Mouse (Mus musculus) forebrain, embryonic 14.5 days (tissue): ENCODE measurements around the gene Naif1. TPM values are rescaled to one million over a fixed set of nuclear protein-coding genes. Genes with fewer than 3 reads are reported as not detected.
"Not testable (repeated sequence)": the region's sequence is repeated elsewhere in the genome, so short reads cannot be mapped to it uniquely, and the experiment has no call there.

Source experiments
- ATAC-seq: fragments of 200-750 bp; cut with Nextera tagmentation; 2 replicates; pipeline ENCODE4 v1.8.0; 2017; ENCODE audit warnings: mild to moderate bottlenecking, moderate library complexity
- DNase-seq: peaks from one replicate; pipeline ENCODE4 v3.0.0-alpha.2; 2015; ENCODE audit warnings: low spot score
- H3K27ac ChIP-seq: fragments of 300-500 bp; sonication (generic); 2 replicates; pipeline ENCODE4 v1.5.1; 2014; ENCODE audit warnings: low read depth, mild to moderate bottlenecking, control low read depth, low read length, moderate library complexity
- H3K27me3 ChIP-seq: fragments of 300-500 bp; sonication (generic); replicated peaks from 2 replicates; pipeline ENCODE4 v1.6.1; 2014; ENCODE audit warnings: low read length, control low read depth, mixed read lengths; ENCODE audit not compliant: control insufficient read depth, insufficient read depth
- H3K36me3 ChIP-seq: fragments of 300-500 bp; sonication (generic); 2 replicates; pipeline ENCODE4 v1.6.1; 2014; ENCODE audit warnings: low read length, control low read depth; ENCODE audit not compliant: control insufficient read depth, insufficient read depth
- H3K4me1 ChIP-seq: fragments of 300-500 bp; sonication (generic); 2 replicates; pipeline ENCODE4 v1.6.1; 2014; ENCODE audit warnings: antibody characterized with exemption, low read length, control low read depth; ENCODE audit not compliant: control insufficient read depth, insufficient read depth
- H3K4me2 ChIP-seq: fragments of 300-500 bp; sonication (generic); 2 replicates; pipeline ENCODE4 v1.6.1; 2014; ENCODE audit warnings: mild to moderate bottlenecking, control low read depth, low read length
- H3K4me3 ChIP-seq: fragments of 300-500 bp; sonication (generic); 2 replicates; pipeline ENCODE4 v1.5.1; 2014; ENCODE audit warnings: low read depth, low read length, control low read depth
- H3K9ac ChIP-seq: fragments of 300-500 bp; sonication (generic); 2 replicates; pipeline ENCODE4 v1.6.1; 2014; ENCODE audit warnings: mild to moderate bottlenecking, low read length, control low read depth, moderate library complexity
- H3K9me3 ChIP-seq: fragments of 300-500 bp; sonication (generic); replicated peaks from 2 replicates; pipeline ENCODE4 v1.6.1; 2016; ENCODE audit warnings: low read length, control low read depth, mixed read lengths; ENCODE audit not compliant: control insufficient read depth
- WGBS: fragments of 180-500 bp; shearing (Covaris S2); extraction: QIAGEN DNeasy Blood & Tissue Kit; methylation state at CpG from one replicate; pipeline ENCODE4 v1.1.7; 2014; 5-methylcytosine and 5-hydroxymethylcytosine counted together
- polyA plus RNA-seq: library from polyadenylated mRNA; unstranded; fragments of >200 nt; fragmentation: Nextera tagmentation; extraction: Ambion mirVana; gene quantifications from 2 replicates; pipeline ENCODE4 v1.2.1, GENCODE M21; 2014

The Naif1 gene
- polyA plus RNA-seq, 1 experiment from 2014 or later: 5.3 TPM

DNA sequence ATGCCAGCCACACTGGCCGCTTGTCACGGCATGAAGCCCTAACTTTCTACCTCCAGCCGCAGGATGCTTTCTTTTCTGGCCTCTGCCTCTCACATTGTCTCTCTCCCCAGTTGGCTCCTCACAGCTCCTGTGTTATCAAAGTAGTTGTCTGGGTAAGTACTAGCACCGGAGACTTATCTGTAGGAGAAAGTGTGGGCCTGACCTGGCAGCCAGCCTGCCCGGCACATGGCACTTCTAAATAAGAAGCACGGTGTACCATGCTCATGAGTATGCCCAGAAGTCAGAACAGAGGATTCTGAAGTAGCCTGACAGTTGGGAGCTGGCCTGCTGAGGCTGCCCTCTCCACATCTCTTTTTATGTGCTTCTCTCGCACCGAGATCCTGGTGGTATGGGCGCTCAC, 35.9 kb downstream of the Naif1 start:
- 96% methylated on average over 9 of the region's 9 CpGs for WGBS
- H3K4me1 ChIP-seq: no peaks in the 10 kb centered on the region
- no peak overlapping the region for H3K4me2 ChIP-seq
- no peaks in the 10 kb centered on the region for H3K36me3 ChIP-seq
- H3K27me3 ChIP-seq: no peaks in the 10 kb centered on the region
- no peak overlapping the region for H3K9ac ChIP-seq
- DNase-seq (no peak), ATAC-seq (no peak)
- H3K9me3 ChIP-seq: no peaks in the 10 kb centered on the region
- H3K4me3 ChIP-seq: no peak overlapping the region
- no peak overlapping the region for H3K27ac ChIP-seq

DNA sequence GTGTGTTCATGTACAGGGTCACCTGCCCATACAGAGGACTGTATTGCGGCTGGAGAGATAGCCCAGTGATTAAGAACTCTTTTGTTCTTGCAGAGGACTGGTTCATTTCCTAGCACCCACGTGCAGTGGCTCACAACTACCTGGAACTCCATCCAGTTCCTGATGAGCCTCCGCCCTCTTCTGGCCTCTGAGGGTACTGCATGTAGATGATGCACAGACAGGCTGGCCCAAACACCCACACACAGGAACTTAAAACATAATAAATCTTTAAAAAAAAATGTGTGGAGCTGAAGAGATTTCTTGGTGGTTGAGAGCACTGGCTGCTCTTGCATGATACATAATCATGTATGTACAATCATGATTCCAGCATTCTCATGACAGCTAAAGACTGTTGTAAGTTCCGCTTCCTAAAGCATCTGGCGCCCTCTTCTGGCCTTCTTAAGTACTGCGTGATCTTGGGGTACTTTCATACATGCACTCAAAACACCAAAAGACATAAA, 36.9 kb downstream of the Naif1 start:
- Histone ChIP-seq H3K27me3 (no peaks in the 10 kb centered on the region), H3K36me3 (no peaks in the 10 kb centered on the region), H3K9me3 (no peaks in the 10 kb centered on the region), H3K4me2 (no peak overlapping the region), H3K9ac (no peak overlapping the region), H3K4me1 (no peaks in the 10 kb centered on the region), H3K4me3 (no peak overlapping the region), H3K27ac (no peak overlapping the region)
- WGBS: 2% methylated on average over 6 of the region's 6 CpGs
- peak; percentile 69 for ATAC-seq
- DNase-seq: peak; percentile 94

DNA sequence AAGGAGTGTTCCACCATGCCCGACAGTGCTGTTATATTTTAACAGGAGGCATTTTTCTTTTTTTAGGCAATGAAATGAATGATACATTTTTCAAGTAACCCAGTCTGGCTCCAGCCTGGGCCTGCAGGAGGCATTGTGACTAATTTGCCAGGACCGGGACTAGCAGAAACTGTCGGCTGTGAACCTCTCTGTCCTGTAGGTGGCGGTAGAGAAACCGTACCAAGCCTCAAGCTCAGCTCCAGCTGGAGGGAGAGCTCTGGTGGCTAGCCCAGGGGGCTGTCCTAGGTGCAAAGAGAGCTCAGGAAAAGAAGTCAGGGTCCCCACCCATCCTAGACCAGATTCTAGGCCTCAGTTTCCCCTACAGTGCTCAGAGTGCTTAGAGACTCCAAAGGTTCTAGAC, 38.4 kb downstream of the Naif1 start:
- H3K36me3 ChIP-seq: no peaks in the 10 kb centered on the region
- no peaks in the 10 kb centered on the region for H3K9me3 ChIP-seq
- H3K4me1 ChIP-seq: no peaks in the 10 kb centered on the region
- DNase-seq (peak; percentile 92), ATAC-seq (peak; percentile 64)
- no peaks in the 10 kb centered on the region for H3K27me3 ChIP-seq
- no peak overlapping the region for H3K4me2 ChIP-seq
- 4% methylated on average over 5 of the region's 5 CpGs for WGBS
- no peak overlapping the region for H3K9ac ChIP-seq
- no peak overlapping the region for H3K4me3 ChIP-seq
- H3K27ac ChIP-seq: no peak overlapping the region

DNA sequence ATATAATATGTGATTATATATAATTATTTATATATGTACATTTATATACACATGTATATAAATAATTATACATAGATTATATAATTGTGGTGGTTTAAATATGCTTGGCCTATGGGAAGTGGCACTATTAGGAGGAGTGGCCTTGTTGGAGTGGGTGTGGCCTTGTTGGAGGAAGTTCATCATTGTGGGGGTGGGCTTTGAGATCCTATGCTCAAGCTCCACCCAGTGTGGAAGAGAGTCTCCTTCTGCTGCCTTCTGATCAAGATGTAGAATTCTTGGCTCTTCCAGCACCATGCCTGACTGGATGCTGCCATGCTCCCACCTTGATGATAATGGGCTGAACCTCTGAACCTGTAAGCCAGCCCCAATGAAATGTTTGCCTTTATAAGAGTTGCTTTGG, 40.5 kb downstream of the Naif1 start:
- not testable (repeated sequence) for DNase-seq, ATAC-seq, H3K27ac ChIP-seq, H3K27me3 ChIP-seq, H3K9me3 ChIP-seq, H3K4me2 ChIP-seq, H3K4me1 ChIP-seq, H3K4me3 ChIP-seq, H3K9ac ChIP-seq, H3K36me3 ChIP-seq

DNA sequence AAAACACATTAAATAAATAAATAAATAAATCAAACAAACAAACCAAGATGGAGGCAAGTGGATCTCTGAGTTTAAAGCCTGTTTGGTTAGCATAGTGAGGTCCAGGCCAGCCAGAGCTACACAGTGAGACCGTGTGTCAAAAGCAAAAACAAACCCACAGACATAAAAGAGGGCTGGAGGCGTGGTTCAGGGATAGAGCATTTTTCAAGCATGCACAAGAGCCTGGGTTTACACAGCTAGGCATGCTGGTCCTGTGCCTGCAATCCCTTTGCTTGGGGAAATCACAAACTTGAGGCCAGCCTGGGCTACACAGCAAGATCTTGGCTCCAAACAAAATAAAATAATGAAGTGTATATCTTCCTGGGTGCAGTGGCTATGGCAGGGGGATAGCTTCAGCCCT, 42.4 kb downstream of the Naif1 start:
- Histone ChIP-seq H3K27me3 (no peaks in the 10 kb centered on the region), H3K4me2 (no peak overlapping the region), H3K4me3 (no peak overlapping the region), H3K9ac (no peak overlapping the region), H3K4me1 (no peaks in the 10 kb centered on the region), H3K36me3 (no peaks in the 10 kb centered on the region), H3K27ac (no peak overlapping the region), H3K9me3 (no peaks in the 10 kb centered on the region)
- 68% methylated on average over 2 of the region's 2 CpGs for WGBS
- no peak for DNase-seq
- ATAC-seq: no peak

DNA sequence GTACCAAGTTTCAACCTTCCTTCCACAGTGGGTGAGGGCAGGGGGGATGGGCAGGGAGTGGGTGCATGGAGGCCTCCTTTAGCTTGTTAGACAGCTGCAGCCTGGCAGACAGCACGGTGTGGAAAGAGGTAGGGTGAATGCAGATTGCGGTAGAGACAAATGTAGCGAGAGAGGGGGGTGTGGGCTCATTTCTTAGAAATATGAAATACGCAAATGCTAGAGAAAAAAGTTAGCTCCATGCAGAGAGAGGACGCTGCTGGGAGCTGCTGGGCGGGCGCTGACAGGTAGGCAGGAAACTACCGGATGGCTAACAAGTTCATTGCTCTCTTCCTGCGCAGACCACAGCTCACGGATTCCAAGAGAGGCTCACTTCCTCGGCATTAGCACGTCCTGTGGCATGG, 43.0 kb downstream of the Naif1 start:
- Histone ChIP-seq H3K36me3 (no peaks in the 10 kb centered on the region), H3K27ac (no peak overlapping the region), H3K27me3 (no peaks in the 10 kb centered on the region), H3K9me3 (0 out of 2 replicates have a peak, but pooled peaks cover under 1% of the 10 kb centered on the region), H3K4me2 (no peak overlapping the region), H3K4me3 (no peak overlapping the region), H3K4me1 (no peaks in the 10 kb centered on the region), H3K9ac (no peak overlapping the region)
- ATAC-seq (no peak), DNase-seq (no peak)
- WGBS: 79% methylated on average over 12 of the region's 12 CpGs

DNA sequence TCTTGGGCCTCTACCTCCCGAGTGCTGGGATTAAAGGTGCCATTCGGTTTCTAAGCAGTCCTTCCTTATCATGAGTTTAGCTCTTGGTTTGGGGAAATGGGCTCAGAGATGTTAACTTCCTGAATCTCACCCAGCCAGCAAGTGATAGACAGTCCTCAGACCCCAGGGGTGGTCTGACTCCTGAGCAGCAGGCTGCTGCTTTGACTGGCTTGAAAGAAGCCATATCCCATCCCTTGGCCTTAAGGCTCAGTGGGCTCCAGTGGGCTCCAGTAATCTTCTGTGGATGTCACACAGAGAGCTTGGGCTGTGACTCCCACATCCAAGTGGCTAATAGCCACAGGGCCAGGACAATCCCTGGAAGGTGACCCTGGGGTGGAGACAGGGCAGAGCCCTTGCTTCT, 44.3 kb downstream of the Naif1 start:
- no peaks in the 10 kb centered on the region for H3K27me3 ChIP-seq
- H3K9me3 ChIP-seq: 0 out of 2 replicates have a peak, but pooled peaks cover 6% of the 10 kb centered on the region
- H3K27ac ChIP-seq: no peak overlapping the region
- DNase-seq: no peak
- no peaks in the 10 kb centered on the region for H3K4me1 ChIP-seq
- no peak for ATAC-seq
- 72% methylated on average over 2 of the region's 2 CpGs for WGBS
- no peaks in the 10 kb centered on the region for H3K36me3 ChIP-seq
- no peak overlapping the region for H3K9ac ChIP-seq
- no peak overlapping the region for H3K4me2 ChIP-seq
- H3K4me3 ChIP-seq: no peak overlapping the region

DNA sequence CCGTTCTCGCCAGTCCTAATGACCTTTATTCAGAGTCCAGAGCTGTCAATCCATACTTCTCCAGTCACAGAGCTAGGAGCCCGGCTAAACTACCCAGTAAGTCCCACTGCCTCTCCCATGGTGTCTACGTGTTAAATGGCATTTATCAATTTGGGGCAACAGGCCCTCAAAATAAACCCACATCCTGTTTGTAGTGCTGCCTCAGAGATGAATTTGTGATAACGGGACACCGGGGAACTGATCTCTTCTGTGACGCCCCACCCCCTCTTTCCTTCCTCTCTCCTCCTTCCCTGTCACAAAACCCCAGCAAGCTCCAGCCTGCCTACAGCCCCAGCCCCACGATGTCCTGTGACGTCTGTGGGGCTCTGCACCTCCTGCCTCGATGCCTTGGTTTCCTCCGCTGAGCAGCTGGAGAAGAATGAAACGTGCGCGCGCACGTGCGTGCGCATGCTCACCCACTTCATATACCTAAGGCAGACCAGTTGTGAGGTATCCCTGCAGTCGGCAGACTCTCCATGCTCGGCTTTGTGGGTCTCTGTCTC, 45.0 kb downstream of the Naif1 start:
- no peak for ATAC-seq
- Histone ChIP-seq H3K4me1 (no peaks in the 10 kb centered on the region), H3K27ac (no peak overlapping the region), H3K27me3 (no peaks in the 10 kb centered on the region), H3K4me2 (no peak overlapping the region), H3K4me3 (no peak overlapping the region), H3K9ac (no peak overlapping the region), H3K36me3 (no peaks in the 10 kb centered on the region), H3K9me3 (0 out of 2 replicates have a peak, but pooled peaks cover 6% of the 10 kb centered on the region)
- no peak for DNase-seq
- WGBS: 83% methylated on average over 20 of the region's 20 CpGs

DNA sequence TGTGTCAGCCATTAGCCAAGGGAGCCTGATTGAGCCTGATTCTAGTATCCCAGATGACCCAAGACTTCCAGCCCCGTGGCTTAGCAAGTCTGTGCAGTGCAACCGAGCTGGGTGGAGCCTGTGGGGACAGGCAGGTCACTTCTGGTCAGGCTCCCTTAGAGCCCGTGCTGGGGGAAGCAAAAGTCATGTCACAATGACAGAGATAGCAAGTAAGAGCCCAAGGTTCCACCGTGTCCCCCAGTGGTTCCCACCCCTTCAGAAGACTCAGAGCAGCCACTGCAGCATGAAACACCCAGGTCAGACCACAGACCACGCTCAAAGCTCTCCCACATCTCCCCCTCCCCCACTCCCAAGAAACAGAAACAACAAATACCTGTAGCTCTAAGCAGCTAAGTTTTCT, 45.9 kb downstream of the Naif1 start:
- Histone ChIP-seq H3K9ac (no peak overlapping the region), H3K36me3 (no peaks in the 10 kb centered on the region), H3K4me3 (no peak overlapping the region), H3K9me3 (0 out of 2 replicates have a peak, but pooled peaks cover 6% of the 10 kb centered on the region), H3K27me3 (no peaks in the 10 kb centered on the region), H3K27ac (no peak overlapping the region), H3K4me2 (no peak overlapping the region), H3K4me1 (no peaks in the 10 kb centered on the region)
- 74% methylated on average over 5 of the region's 5 CpGs for WGBS
- DNase-seq: no peak
- ATAC-seq: no peak
